Mouse (Mus musculus) heart, postnatal 0 days (tissue): ENCODE results near the gene Usp12. TPM values are rescaled to one million over a fixed set of nuclear protein-coding genes. Genes with fewer than 3 reads are reported as not detected.
"Not testable (repeated sequence)": the region's sequence is repeated elsewhere in the genome, so short reads cannot be mapped to it uniquely, and the experiment has no call there.

Experiments
- ATAC-seq: fragments of 200-750 bp; cut with Nextera tagmentation; 2 replicates; pipeline ENCODE4 v1.8.0; 2017; ENCODE audit warnings: low read depth, moderate number of reproducible peaks, moderate library complexity; ENCODE audit not compliant: insufficient read depth
- DNase-seq: peaks from one replicate; pipeline ENCODE4 v3.0.0-alpha.2; 2016; ENCODE audit warnings: low spot score
- H3K27ac ChIP-seq: fragments of 300-500 bp; sonication (generic); 2 replicates; pipeline ENCODE4 v1.5.1; 2014; ENCODE audit warnings: low read depth, mild to moderate bottlenecking
- H3K27me3 ChIP-seq: fragments of 300-500 bp; sonication (generic); 2 replicates; pipeline ENCODE4 v1.6.1; 2014; ENCODE audit warnings: low read length, mixed read lengths; ENCODE audit not compliant: control insufficient read depth, insufficient read depth
- H3K36me3 ChIP-seq: fragments of 300-500 bp; sonication (generic); replicated peaks from 2 replicates; pipeline ENCODE4 v1.6.1; 2014; ENCODE audit warnings: low read length, mixed read lengths; ENCODE audit not compliant: control insufficient read depth, insufficient read depth
- H3K4me1 ChIP-seq: fragments of 300-500 bp; sonication (generic); 2 replicates; pipeline ENCODE4 v1.6.1; 2014; ENCODE audit warnings: antibody characterized with exemption; ENCODE audit not compliant: control insufficient read depth, insufficient read depth
- H3K4me2 ChIP-seq: fragments of 300-500 bp; sonication (generic); 2 replicates; pipeline ENCODE4 v1.6.1; 2014; ENCODE audit warnings: low read depth, mild to moderate bottlenecking, low read length, moderate library complexity
- H3K4me3 ChIP-seq: fragments of 300-500 bp; sonication (generic); 2 replicates; pipeline ENCODE4 v1.5.1; 2014; ENCODE audit warnings: low read depth, low read length
- H3K9ac ChIP-seq: fragments of 300-500 bp; sonication (generic); replicated peaks from 2 replicates; pipeline ENCODE4 v1.6.1; 2014; ENCODE audit warnings: low read depth, low read length, mixed read lengths
- H3K9me3 ChIP-seq: fragments of 300-500 bp; sonication (generic); replicated peaks from 2 replicates; pipeline ENCODE4 v1.6.1; 2016; ENCODE audit warnings: low read length; ENCODE audit not compliant: control insufficient read depth
- CTCF ChIP-seq: IDR thresholded peaks from 2 replicates; pipeline ENCODE4 v1.5.1; 2016; ENCODE audit warnings: antibody characterized with exemption, control low read depth, low read depth
- EP300 ChIP-seq: IDR thresholded peaks from 2 replicates; pipeline ENCODE4 v1.6.1; 2016; ENCODE audit warnings: antibody characterized with exemption, low read depth
- WGBS: fragments of 180-500 bp; shearing (Covaris S2); extraction: QIAGEN DNeasy Blood & Tissue Kit; methylation state at CpG from one replicate; pipeline ENCODE4 v1.1.7; 2014; 5-methylcytosine and 5-hydroxymethylcytosine counted together
- polyA plus RNA-seq: library from polyadenylated mRNA; unstranded; fragments of >200 nt; fragmentation: Nextera tagmentation; extraction: Ambion mirVana; gene quantifications from 2 replicates; pipeline ENCODE4 v1.2.1, GENCODE M21; 2015
- total RNA-seq: library from RNA; depleted of rRNA; stranded (reverse); fragments of >200 nt; gene quantifications from 2 replicates; pipeline ENCODE4 v1.2.3, GENCODE M21; 2014; ENCODE audit warnings: low replicate concordance

Gene Usp12
- total and polyA plus RNA-seq, 2 experiments from 2014 or later = 6.1 to 6.7 TPM

DNA sequence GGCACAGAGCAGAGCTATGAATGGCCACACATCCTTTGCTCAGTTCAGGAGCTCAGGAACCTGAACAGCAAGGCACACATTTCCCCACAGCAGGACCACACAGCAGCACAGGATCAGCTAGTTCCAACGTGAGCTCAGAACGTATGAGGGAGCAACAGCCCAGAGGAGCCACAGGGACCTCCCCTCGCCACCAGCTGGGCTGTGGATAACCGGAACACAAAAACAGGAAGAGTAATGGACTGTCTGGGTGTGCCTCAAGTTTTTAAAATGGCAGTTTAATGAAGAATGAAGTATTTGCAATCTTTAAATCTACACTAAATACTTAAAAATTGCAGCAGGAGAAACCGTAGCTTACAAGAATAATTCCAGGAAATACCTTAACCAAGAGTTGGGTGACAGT is 44.9 kb downstream of the Usp12 start:
- no peak for TF ChIP-seq CTCF
- TF ChIP-seq EP300 = no peak
- H3K4me1 ChIP-seq = no peaks in the 10 kb centered on the region
- no peak overlapping the region for H3K4me3 ChIP-seq
- H3K9ac ChIP-seq = no peak overlapping the region
- H3K27ac ChIP-seq = no peak overlapping the region
- DNase-seq (no peak), ATAC-seq (no peak)
- H3K27me3 ChIP-seq = no peaks in the 10 kb centered on the region
- H3K9me3 ChIP-seq = no peaks in the 10 kb centered on the region
- H3K36me3 ChIP-seq = peaks cover 48% of the 10 kb centered on the region
- H3K4me2 ChIP-seq = no peak overlapping the region
- WGBS = 70% methylated on average over 5 of the region's 5 CpGs

DNA sequence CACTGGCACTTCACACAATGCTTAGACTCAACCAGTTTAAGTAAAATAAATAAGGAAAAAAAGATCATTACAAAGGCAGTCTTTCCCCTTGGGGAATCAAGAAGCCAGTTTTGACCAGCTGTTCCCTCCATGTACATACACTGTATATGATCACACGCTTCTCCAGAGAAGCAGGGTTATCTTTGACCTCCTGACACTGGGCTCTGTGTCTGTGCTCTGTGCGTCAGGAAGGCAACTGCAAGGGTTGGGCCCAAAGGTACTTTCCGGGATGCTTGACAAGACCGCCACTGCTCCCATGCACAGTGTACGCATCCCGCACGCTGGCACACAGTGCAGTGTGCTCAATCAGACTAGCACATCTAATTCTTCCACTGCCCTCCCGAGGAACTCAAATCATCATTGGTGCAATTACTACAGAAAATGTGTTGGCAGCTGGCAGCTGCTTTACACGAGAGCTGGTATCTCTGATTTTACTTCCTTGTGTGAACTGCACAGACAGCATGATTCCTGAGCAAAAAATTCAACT is 57.8 kb downstream of the Usp12 start:
- Histone ChIP-seq H3K4me2 (no peak overlapping the region), H3K27me3 (no peaks in the 10 kb centered on the region), H3K36me3 (peaks cover 60% of the 10 kb centered on the region), H3K4me1 (no peaks in the 10 kb centered on the region), H3K4me3 (no peak overlapping the region), H3K27ac (no peak overlapping the region), H3K9me3 (no peaks in the 10 kb centered on the region), H3K9ac (no peak overlapping the region)
- 71% methylated on average over 9 of the region's 9 CpGs for WGBS
- TF ChIP-seq CTCF (no peak), EP300 (no peak)
- DNase-seq (no peak), ATAC-seq (no peak)

DNA sequence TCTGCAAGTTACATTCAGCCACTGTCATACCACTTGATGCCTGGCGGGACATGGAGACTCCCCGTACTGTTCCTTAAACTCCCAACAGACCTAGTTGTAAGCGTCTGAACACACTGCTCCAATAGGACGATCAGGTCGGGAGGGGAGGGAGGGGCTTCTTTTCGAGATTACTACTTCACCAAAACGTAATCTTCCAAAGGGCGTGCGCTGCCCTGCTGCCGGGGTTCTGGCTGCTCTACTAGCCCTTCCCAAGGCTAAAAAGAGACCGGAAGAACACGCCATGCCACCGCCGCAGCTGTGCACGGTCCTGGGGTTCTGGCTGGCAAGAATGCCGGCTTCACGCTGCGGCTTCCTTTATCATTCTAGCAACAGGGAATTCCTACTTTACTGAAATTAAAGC is 58.5 kb downstream of the Usp12 start:
- no peak overlapping the region for H3K4me2 ChIP-seq
- no peak for ATAC-seq
- no peak for TF ChIP-seq CTCF
- no peak for TF ChIP-seq EP300
- no peak overlapping the region for H3K4me3 ChIP-seq
- 68% methylated on average over 18 of the region's 18 CpGs for WGBS
- no peaks in the 10 kb centered on the region for H3K4me1 ChIP-seq
- H3K9ac ChIP-seq = no peak overlapping the region
- no peaks in the 10 kb centered on the region for H3K9me3 ChIP-seq
- peaks cover 60% of the 10 kb centered on the region for H3K36me3 ChIP-seq
- H3K27me3 ChIP-seq = no peaks in the 10 kb centered on the region
- H3K27ac ChIP-seq = no peak overlapping the region
- no peak for DNase-seq

DNA sequence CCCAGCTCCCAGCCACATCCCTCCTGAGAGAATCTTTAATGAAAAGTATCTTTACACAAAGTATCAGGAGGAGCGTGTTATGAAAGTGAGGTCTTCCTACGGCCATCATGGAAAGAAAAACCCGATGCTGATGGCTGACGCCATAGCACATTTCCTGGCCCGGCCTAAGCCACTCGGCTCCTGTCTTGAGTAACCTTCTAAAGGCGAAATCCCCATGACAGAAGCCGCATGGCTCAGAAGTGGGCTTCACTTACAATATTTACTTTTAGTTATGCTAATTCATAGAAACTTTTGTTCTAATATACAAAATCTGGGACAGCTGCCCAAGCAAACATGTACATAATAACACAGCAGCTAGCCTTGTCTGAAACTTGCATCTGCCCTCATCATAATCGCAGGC is 59.8 kb downstream of the Usp12 start:
- not testable (repeated sequence) for H3K27ac ChIP-seq, H3K27me3 ChIP-seq, H3K9me3 ChIP-seq, ATAC-seq, H3K4me2 ChIP-seq, DNase-seq, H3K9ac ChIP-seq, H3K4me3 ChIP-seq, H3K4me1 ChIP-seq
- H3K36me3 ChIP-seq = peaks cover 54% of the 10 kb centered on the region
- WGBS = 100% methylated on average over 1 of the region's 9 CpGs

DNA sequence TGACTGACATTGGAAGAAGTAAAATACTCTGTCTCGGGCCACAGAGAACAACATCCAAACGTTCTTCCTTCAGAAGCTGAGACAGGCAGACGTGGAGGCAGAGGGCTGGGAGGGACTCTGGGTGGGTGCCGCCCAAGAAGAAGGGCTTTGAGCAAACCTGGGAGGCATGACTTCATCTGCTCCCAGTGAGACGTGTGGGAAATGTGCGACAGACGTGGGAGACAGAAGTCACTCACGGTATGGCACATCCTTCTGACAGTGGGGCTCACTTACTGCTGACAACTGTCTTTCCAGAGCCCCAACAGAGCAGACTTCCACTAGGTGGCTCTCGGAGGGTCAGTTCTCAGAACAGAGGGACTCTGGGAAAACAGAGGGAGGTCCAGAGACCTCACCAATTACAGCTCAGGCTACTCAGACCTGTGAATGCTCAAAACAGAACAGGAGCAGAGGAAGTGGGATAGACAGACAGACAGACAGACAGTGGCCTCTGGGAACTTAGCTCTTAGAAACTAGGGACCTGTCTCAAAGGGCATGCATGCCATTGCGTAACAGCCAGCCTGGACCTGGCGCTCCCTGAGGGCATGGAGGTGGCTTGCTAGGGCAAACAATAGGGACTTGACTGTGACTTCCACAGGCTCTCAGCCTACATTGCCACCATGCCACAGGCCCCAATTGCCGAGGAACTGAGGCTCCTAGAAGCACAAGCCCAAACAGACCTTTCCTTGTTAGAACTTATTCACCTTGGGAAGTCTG is 60.7 kb downstream of the Usp12 start:
- no peak overlapping the region for H3K4me3 ChIP-seq
- no peak for DNase-seq
- peaks cover 44% of the 10 kb centered on the region for H3K36me3 ChIP-seq
- H3K27me3 ChIP-seq = no peaks in the 10 kb centered on the region
- ATAC-seq = no peak
- no peak overlapping the region for H3K4me2 ChIP-seq
- H3K4me1 ChIP-seq = no peaks in the 10 kb centered on the region
- no peaks in the 10 kb centered on the region for H3K9me3 ChIP-seq
- TF ChIP-seq EP300 (no peak), CTCF (no peak)
- whole genome bisulfite sequencing = 70% methylated on average over 12 of the region's 12 CpGs
- no peak overlapping the region for H3K9ac ChIP-seq
- H3K27ac ChIP-seq = no peak overlapping the region

DNA sequence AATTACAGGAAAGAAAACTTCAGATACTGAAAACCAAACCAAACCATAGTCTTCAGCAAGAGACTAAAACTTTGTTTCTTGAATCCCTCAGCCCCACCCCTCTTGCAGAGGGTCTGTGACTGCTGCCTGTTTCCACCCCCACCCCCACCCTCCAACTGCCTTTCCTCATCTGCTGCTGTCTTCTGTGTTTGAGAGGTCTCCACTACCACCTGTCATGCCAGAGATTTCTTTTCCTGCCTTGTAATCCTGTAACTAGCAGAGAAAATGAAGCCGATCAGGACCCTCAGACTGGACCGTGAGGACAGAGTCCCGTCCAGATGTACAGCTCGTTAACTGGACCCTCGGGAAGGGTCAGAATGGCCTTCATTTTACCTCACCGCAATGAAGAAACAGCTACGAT is 61.4 kb downstream of the Usp12 start:
- Histone ChIP-seq H3K27me3 (no peaks in the 10 kb centered on the region), H3K4me1 (no peaks in the 10 kb centered on the region), H3K36me3 (peaks cover 37% of the 10 kb centered on the region), H3K9me3 (no peaks in the 10 kb centered on the region), H3K4me3 (no peak overlapping the region), H3K9ac (no peak overlapping the region), H3K4me2 (no peak overlapping the region), H3K27ac (no peak overlapping the region)
- 90% methylated on average over 7 of the region's 7 CpGs for WGBS
- DNase-seq = no peak
- TF ChIP-seq CTCF (no peak), EP300 (no peak)
- no peak for ATAC-seq
